In the genomic region with DNA sequence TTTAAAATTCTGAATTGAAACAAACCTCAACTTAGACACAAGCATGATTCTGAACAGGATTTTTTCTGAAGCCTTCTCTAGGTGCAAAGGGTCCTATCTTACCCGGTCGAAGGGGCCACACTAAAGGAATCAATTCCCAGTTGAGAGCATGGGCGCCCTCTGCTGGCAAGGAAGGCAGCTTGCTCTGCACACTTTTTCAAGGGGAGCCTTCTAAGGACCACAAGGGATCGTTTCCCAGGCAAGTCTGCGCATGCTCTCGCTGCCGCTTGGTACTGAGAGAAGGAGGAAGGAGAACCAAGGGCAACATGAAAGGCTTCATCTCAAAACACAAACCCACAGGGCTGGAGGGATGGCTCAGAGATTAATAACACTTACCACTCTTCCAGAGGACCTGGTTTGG, we compare ENCODE assay signal across 8 mouse cellular contexts. TPM values are rescaled to one million over a fixed set of nuclear protein-coding genes. Genes with fewer than 3 reads are reported as not detected.
A peak's percentile ranks its signal among the peaks of the same experiment; 100 is the strongest.
DNase-seq lines count a peak whose midpoint lies in the region; ATAC-seq lines count a peak whose summit lies in the region.
"Had no signal": no experiment of that assay in that cellular context is flagged by ENCODE, and none has a peak within 500 bp of the region (broad histone marks: within the 10 kb centered on the region; RNA-seq: fewer than 3 reads in every experiment).

No protein-coding gene starts in this region.

- H3K9me3 ChIP-seq in lung, embryonic 16.5 days (ENCODE audit: control insufficient read depth, low read length): no peaks in the 10 kb centered on the region
- H3K9me3 ChIP-seq: lung, embryonic 15.5 days had no signal

- no peak overlapping the region for H3K9ac ChIP-seq in lung, embryonic 16.5 days (ENCODE audit: low read length)
- H3K9ac ChIP-seq: lung, embryonic 15.5 days had no signal

- no peak overlapping the region for H3K27ac ChIP-seq in lung, embryonic 16.5 days (ENCODE audit: low read length)
- H3K27ac ChIP-seq: lung, embryonic 15.5 days had no signal

- no peak overlapping the region for H3K4me3 ChIP-seq in lung, embryonic 16.5 days (ENCODE audit: low read length)
- H3K4me3 ChIP-seq: lung, embryonic 15.5 days had no signal

- H3K4me2 ChIP-seq in lung, embryonic 16.5 days (ENCODE audit: low read depth, low read length): no peak overlapping the region
- H3K4me2 ChIP-seq: lung, embryonic 15.5 days had no signal

- ATAC-seq in lung, embryonic 16.5 days (ENCODE audit: low read depth): peak; percentile 61; the same call in 1 of the 2 replicates

- intact Hi-C loops in heart, postnatal 10 days (cut with DNase I): loop anchor here (1.0 kb wide), 1 partner anchor 113 kb away; no protein-coding TSS in a partner anchor

- DNase-seq in ES-CJ7 (ENCODE audit: low read depth, low spot score) (peak; percentile 94), ZHBTc4 (ENCODE audit: low read depth, low spot score) (peak; percentile 95)
- DNase-seq in embryo, embryonic 10 days (ENCODE audit: low spot score): peak; percentile 94
- DNase-seq in heart, postnatal 10 days: peak; percentile 35 to 65
- DNase-seq in kidney, postnatal 4 days: peak; percentile 84
- peak; percentile 58 for DNase-seq in retina, postnatal 7 days (ENCODE audit: low read depth, low spot score)

- no peaks in the 10 kb centered on the region for H3K36me3 ChIP-seq in lung, embryonic 16.5 days (ENCODE audit: control insufficient read depth, insufficient read depth, low read length)

- no peaks in the 10 kb centered on the region for H3K4me1 ChIP-seq in lung, embryonic 16.5 days (replicated peaks; ENCODE audit: control insufficient read depth, insufficient read depth, low read length)
- H3K4me1 ChIP-seq: lung, embryonic 15.5 days had no signal

- no peaks in the 10 kb centered on the region for H3K27me3 ChIP-seq in lung, embryonic 16.5 days (ENCODE audit: control insufficient read depth, insufficient read depth, low read depth, low read length)
- H3K27me3 ChIP-seq: lung, embryonic 15.5 days had no signal

- WGBS in lung, embryonic 16.5 days: 10% methylated on average over 7 of the region's 7 CpGs

RNA-seq across cellular contexts. Expression of gene Bdkrb1, which starts 8.9 kb away (rescaled TPM):
- total RNA-seq in heart, postnatal 10 days (2021): not detected
- polyA plus RNA-seq in lung, embryonic 16.5 days (2015; fragmentation: Nextera tagmentation; extraction: Ambion mirVana): not detected in 2 replicates

RNA-seq across cellular contexts. Expression of gene Bdkrb2, which starts 48.7 kb away (rescaled TPM):
- 1 to 10 TPM; 1.2 to 2.2 TPM for total RNA-seq in heart, postnatal 10 days (2021)
- polyA plus RNA-seq in lung, embryonic 16.5 days (2015; fragmentation: Nextera tagmentation; extraction: Ambion mirVana): 1.3 and 1.6 TPM in 2 replicates
